Mouse (Mus musculus) G1E (cell line): ENCODE measurements around the gene Pelp1. TPM values are rescaled to one million over a fixed set of nuclear protein-coding genes. Genes with fewer than 3 reads are reported as not detected.
"Not testable (repeated sequence)": the region's sequence is repeated elsewhere in the genome, so short reads cannot be mapped to it uniquely, and the experiment has no call there.

Experiments used
- ATAC-seq: 2 replicates; pipeline ENCODE4 v1.8.0; 2016; ENCODE audit warnings: mild to moderate bottlenecking; ENCODE audit not compliant: insufficient number of reproducible peaks, poor library complexity, low FRiP score, severe bottlenecking; ENCODE audit errors: extremely low read depth
- DNase-seq: peaks from one replicate; pipeline ENCODE4 v3.0.0; 2012; ENCODE audit warnings: low spot score
- H3K27me3 ChIP-seq: 2 replicates; pipeline ENCODE4 v1.6.1; 2012; ENCODE audit warnings: mild to moderate bottlenecking, low read length, inconsistent platforms; ENCODE audit not compliant: insufficient read depth
- H3K36me3 ChIP-seq: replicated peaks from 2 replicates; pipeline ENCODE3; 2012; ENCODE audit warnings: mild to moderate bottlenecking, inconsistent platforms
- H3K4me1 ChIP-seq: 2 replicates; pipeline ENCODE4 v1.6.1; 2012; ENCODE audit warnings: low read depth, low read length, inconsistent platforms, mixed read lengths; ENCODE audit not compliant: insufficient read depth
- H3K4me3 ChIP-seq: 2 replicates; pipeline ENCODE4 v1.5.1; 2012; ENCODE audit warnings: low read depth, mild to moderate bottlenecking, inconsistent platforms, low read length, moderate library complexity, mixed read lengths
- H3K9me3 ChIP-seq: replicated peaks from 2 replicates; pipeline ENCODE4 v1.6.1; 2012; ENCODE audit warnings: inconsistent platforms
- CTCF ChIP-seq: IDR thresholded peaks from 2 replicates; pipeline ENCODE4 v1.5.1; 2012; ENCODE audit warnings: low read depth, low read length, inconsistent platforms, mixed read lengths
- GATA1 ChIP-seq: IDR thresholded peaks from 2 replicates; pipeline ENCODE4 v1.6.1; 2012; ENCODE audit warnings: borderline replicate concordance, low read length, inconsistent platforms, mixed read lengths
- GATA2 ChIP-seq: IDR thresholded peaks from 2 replicates; pipeline ENCODE4 v1.6.1; 2012; ENCODE audit warnings: low read depth, low read length, inconsistent platforms, borderline replicate concordance
- POLR2AphosphoS5 ChIP-seq: IDR thresholded peaks from 2 replicates; pipeline ENCODE4 v1.6.1; 2012; ENCODE audit warnings: low read depth, low read length, inconsistent platforms; ENCODE audit not compliant: insufficient replicate concordance
- TAL1 ChIP-seq: conservative IDR thresholded peaks from 2 replicates; pipeline ENCODE4 v1.6.1; 2012; ENCODE audit warnings: low read depth, low read length, inconsistent platforms, mixed read lengths
- polyA plus RNA-seq: library from polyadenylated mRNA; stranded (reverse); fragments of >175 nt; gene quantifications from 2 replicates; pipeline ENCODE4 v1.2.3, GENCODE M21; 2012
- total RNA-seq, 2 experiments: library from RNA; stranded (forward) in 1 of 2; stranded (reverse) in 1 of 2; fragments of 200-1000 nt in 1 of 2; fragments of >200 nt in 1 of 2; fragmentation: Nextera tagmentation in 1 of 2; gene quantifications; 2 replicates each; pipeline ENCODE4 v1.2.3; 2014 to 2017

Gene Pelp1
- total and polyA plus RNA-seq, 3 experiments: 7.8 to 104 (median 39.9) TPM

DNA sequence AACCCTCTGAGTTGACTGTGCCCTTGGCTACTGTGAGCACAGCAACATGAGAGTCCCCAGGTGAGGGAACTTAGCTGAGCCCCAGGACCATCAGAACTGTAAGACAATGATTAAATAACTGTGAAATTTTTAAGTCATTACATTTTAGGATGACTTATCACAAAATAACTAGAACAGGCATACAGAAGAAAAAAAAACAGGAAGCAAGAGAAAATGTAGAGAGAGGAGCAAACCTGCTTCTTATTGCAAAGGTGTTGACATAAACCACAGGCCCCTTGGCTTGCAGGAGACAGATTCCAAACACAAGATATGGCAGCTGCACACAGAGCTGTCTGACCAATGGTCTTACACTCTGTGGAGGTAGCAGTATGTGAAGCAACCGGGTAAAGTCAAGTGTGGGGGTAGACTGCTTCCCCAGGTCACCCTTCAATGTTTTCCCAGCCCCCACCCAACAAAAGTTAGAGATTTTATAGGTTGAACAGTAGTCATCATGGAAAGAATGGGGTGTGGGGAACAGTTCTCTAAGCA, 29.3 kb downstream of the Pelp1 start:
- H3K9me3 ChIP-seq: no peaks in the 10 kb centered on the region
- H3K36me3 ChIP-seq: peaks cover 11% of the 10 kb centered on the region
- H3K27me3 ChIP-seq: peaks cover 17% of the 10 kb centered on the region
- peaks cover 12% of the 10 kb centered on the region for H3K4me1 ChIP-seq
- no peak for TF ChIP-seq CTCF
- no peak for TF ChIP-seq GATA1
- no peak for TF ChIP-seq TAL1
- no peak for TF ChIP-seq GATA2
- no peak for TF ChIP-seq POLR2AphosphoS5
- DNase-seq (no peak), ATAC-seq (no peak; the same call in 1 of the 2 replicates)
- no peak overlapping the region for H3K4me3 ChIP-seq

DNA sequence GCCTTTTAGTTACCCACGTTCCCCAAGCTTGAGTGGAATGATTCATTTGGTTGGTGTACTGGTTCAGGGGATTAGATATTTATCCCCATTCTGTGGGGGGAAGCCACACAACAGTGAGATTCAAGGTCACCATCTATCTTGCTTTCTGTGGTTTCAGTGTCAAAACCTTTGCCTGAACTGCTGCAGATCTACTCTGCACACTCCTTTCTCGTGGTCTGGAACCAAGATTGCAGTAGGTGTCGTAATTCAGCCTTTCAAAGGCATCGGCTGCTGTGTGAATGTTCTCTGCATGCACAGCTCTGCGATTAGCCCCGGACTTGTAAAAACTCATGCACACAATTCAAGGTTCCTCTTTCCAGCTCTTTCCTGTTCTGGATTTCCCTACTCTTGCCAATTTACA, 33.8 kb downstream of the Pelp1 start:
- Histone ChIP-seq H3K9me3 (no peaks in the 10 kb centered on the region), H3K27me3 (peaks cover 23% of the 10 kb centered on the region), H3K4me1 (peaks cover 9% of the 10 kb centered on the region), H3K36me3 (no peaks in the 10 kb centered on the region), H3K4me3 (no peak overlapping the region)
- TF ChIP-seq GATA1: no peak
- TF ChIP-seq POLR2AphosphoS5: no peak
- TF ChIP-seq TAL1: no peak
- TF ChIP-seq CTCF: no peak
- no peak for TF ChIP-seq GATA2
- DNase-seq (no peak), ATAC-seq (no peak)

DNA sequence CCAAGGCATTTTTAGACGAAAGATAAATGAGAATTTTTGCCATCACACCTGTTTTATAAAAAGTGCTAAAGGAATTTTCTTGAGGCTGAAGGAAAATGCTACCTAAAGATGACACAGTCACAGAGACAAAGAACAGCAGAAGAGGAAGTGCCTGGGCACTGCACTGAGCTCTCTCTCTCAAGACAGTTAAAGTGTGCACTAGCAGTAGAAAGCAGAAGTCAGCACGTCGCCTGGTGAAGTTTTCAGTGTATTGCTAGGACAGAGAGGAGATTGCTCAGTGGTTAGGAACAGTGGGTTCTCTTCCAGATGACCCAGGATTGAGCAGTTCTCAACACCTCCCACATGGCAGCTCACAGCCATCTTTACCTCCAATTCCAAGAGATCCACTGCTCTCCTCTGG, 35.5 kb downstream of the Pelp1 start:
- TF ChIP-seq CTCF (no peak), GATA1 (no peak), POLR2AphosphoS5 (no peak), GATA2 (no peak), TAL1 (no peak)
- H3K9me3 ChIP-seq: no peaks in the 10 kb centered on the region
- ATAC-seq (no peak), DNase-seq (no peak)
- peaks cover 23% of the 10 kb centered on the region for H3K27me3 ChIP-seq
- no peaks in the 10 kb centered on the region for H3K36me3 ChIP-seq
- H3K4me1 ChIP-seq: peaks cover 3% of the 10 kb centered on the region
- no peak overlapping the region for H3K4me3 ChIP-seq

DNA sequence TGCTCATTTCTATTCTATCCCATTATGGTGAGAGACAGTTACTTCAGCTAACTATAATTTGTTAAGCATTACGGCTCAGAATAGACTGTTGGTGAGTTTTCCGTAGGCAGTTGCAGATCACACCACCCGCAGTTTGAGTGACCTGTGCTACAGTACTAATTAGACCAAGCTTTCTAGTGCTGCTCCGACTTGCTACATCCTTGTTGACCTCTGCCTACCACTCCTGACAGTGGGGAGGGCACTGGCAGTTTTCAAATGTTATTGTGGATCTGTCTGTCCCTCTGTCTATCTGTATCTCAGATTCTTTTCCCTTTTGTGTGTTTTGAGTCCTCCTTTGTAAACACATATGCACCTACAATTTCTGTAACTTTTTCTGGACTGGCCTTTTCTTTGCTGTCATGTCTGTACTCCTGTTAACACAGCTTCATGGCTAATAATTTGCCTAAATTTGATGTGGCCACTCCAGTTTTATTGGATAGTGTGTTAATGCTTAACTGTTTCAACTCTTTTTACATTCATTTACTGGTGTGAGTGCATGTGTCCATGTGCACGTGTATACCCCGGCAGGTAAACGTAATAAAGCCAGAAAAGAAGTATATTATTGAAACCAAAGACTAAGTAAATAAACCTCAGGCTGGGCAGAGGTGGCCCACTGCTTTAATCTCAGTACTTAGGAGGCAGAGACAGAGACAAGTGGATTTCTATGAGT, 36.8 kb downstream of the Pelp1 start:
- Histone ChIP-seq H3K9me3 (no peaks in the 10 kb centered on the region), H3K4me3 (no peak overlapping the region), H3K36me3 (no peaks in the 10 kb centered on the region), H3K27me3 (peaks cover 20% of the 10 kb centered on the region), H3K4me1 (peaks cover 3% of the 10 kb centered on the region)
- no peak for DNase-seq
- no peak for ATAC-seq
- TF ChIP-seq CTCF (no peak), GATA2 (no peak), POLR2AphosphoS5 (no peak), GATA1 (no peak), TAL1 (no peak)

DNA sequence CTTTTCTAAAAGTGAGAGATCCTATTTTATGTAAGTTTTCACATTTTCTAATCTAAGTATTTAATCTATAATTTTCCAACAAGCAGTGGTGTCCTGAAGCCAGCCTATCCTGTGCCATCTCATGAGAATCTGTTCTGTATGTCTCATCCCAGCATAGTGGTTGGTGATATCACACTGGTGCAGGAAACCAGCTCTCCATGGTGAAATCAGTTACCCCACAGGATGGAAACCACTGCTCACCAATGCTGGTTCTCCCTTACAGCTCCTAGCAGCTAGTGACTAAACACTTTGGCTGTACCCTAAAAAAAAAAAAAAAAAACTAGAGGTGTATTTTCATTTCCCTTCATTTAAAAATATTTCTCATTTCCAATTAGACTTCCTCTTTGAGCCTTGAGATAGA, 37.4 kb downstream of the Pelp1 start:
- no peaks in the 10 kb centered on the region for H3K36me3 ChIP-seq
- no peak for ATAC-seq
- H3K9me3 ChIP-seq: no peaks in the 10 kb centered on the region
- DNase-seq: no peak
- peaks cover 3% of the 10 kb centered on the region for H3K4me1 ChIP-seq
- TF ChIP-seq GATA1 (no peak), POLR2AphosphoS5 (no peak), GATA2 (no peak), CTCF (no peak), TAL1 (no peak)
- peaks cover 16% of the 10 kb centered on the region; the same call in 1 of the 2 replicates for H3K27me3 ChIP-seq
- no peak overlapping the region for H3K4me3 ChIP-seq

DNA sequence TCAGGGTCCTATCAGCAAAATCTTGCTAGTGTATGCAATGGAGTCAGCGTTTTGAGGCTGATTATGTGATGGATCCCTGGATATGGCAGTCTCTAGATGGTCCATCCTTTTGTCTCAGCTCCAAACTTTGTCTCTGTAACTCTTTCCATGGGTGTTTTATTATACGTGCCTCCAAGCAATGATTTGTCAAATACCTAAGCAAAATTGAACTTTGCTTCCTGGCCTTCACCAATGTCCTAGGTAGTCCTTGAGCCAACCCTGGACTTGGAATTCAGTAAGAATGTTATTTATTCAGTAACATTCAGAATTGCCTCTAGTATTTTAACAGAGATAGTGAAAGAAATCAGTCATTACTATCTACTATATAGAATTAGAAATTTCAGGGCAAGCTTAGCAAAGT, 41.2 kb downstream of the Pelp1 start:
- not testable (repeated sequence) for ATAC-seq, H3K36me3 ChIP-seq

DNA sequence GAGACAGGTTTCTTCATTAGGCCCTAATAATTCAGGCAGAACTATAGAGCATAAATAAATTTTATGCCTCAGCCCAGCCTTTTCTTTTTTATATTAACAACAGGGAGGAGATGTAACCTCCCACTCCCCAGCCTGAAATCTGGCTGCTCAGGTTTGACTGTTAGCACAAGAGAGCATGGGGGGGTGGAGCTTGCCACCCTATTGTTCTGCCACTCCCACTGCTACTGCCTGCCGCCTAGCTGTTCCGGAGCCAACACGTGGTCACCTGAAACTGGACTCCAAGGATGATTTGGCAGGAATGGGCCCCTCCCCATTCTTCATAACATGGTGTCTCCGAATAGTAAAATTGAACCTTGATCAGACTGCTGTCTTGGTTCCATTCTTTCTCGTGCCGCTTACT, 42.1 kb downstream of the Pelp1 start:
- not testable (repeated sequence) for H3K27me3 ChIP-seq, H3K36me3 ChIP-seq, H3K9me3 ChIP-seq, ATAC-seq, H3K4me3 ChIP-seq, H3K4me1 ChIP-seq, DNase-seq

More for the DNA sequence above, 41.2 kb downstream of the Pelp1 start:
- not testable (repeated sequence) for H3K27me3 ChIP-seq, H3K4me1 ChIP-seq, H3K4me3 ChIP-seq, DNase-seq, H3K9me3 ChIP-seq
